Comparison of ENCODE assay signal across 34 mouse cellular contexts in genomic region chr2:115842821-115843220, GRCm38 (mm10).
"Had no signal": no experiment of that assay in that cellular context is flagged by ENCODE, and none has a peak within 500 bp of the region (broad histone marks: within the 10 kb centered on the region; RNA-seq: fewer than 3 reads in every experiment).

No protein-coding gene starts in this region.

- H3K9me3 ChIP-seq: heart, embryonic 15.5 days; hindbrain, embryonic 10.5 days; hindbrain, embryonic 12.5 days; hindbrain, embryonic 13.5 days; hindbrain, embryonic 15.5 days; intestine, embryonic 15.5 days; kidney, embryonic 15.5 days had no signal

- ATAC-seq: hindbrain, postnatal 0 days; inflammation-experienced regulatory T-cells, adult 6 months; intestine, embryonic 15.5 days; intestine, embryonic 16.5 days; intestine, postnatal 0 days had no signal

- DNase-seq: heart, postnatal 10 days; heart, postnatal 14 days; heart, postnatal 36 days; heart, postnatal 4 days; kidney, adult 11 months; kidney, adult 18-20 months; kidney, adult 2 months; kidney, adult 8-10 months; kidney, adult 9 months; kidney, postnatal 10 days; kidney, postnatal 14 days; kidney, postnatal 25 days; kidney, postnatal 36 days; kidney, postnatal 4 days; layer of hippocampus, adult 9-11 months; layer of hippocampus, postnatal 36 days had no signal

- H3K36me3 ChIP-seq: heart, embryonic 12.5 days; heart, embryonic 13.5 days; heart, embryonic 15.5 days; hindbrain, embryonic 10.5 days; hindbrain, embryonic 12.5 days; hindbrain, embryonic 13.5 days; hindbrain, embryonic 15.5 days; intestine, embryonic 15.5 days; kidney, embryonic 15.5 days had no signal

- H3K9ac ChIP-seq: heart, embryonic 12.5 days; heart, embryonic 13.5 days; heart, embryonic 15.5 days; hindbrain, embryonic 12.5 days; hindbrain, embryonic 13.5 days; hindbrain, embryonic 14.5 days; hindbrain, embryonic 15.5 days; intestine, embryonic 15.5 days; kidney, embryonic 15.5 days had no signal

- H3K4me1 ChIP-seq: heart, embryonic 12.5 days; heart, embryonic 13.5 days; heart, embryonic 15.5 days; hindbrain, embryonic 10.5 days; hindbrain, embryonic 12.5 days; hindbrain, embryonic 13.5 days; hindbrain, embryonic 15.5 days; intestine, embryonic 15.5 days; kidney, embryonic 15.5 days had no signal

- H3K4me3 ChIP-seq: heart, embryonic 12.5 days; heart, embryonic 13.5 days; heart, embryonic 15.5 days; hindbrain, embryonic 10.5 days; hindbrain, embryonic 12.5 days; hindbrain, embryonic 13.5 days; hindbrain, embryonic 15.5 days; intestine, embryonic 15.5 days; kidney, embryonic 15.5 days; layer of hippocampus, adult 2 months; left cerebral cortex, adult 2 months had no signal

- H3K27me3 ChIP-seq: heart, embryonic 12.5 days; heart, embryonic 13.5 days; heart, embryonic 15.5 days; hindbrain, embryonic 12.5 days; hindbrain, embryonic 13.5 days; hindbrain, embryonic 15.5 days; intestine, embryonic 15.5 days; kidney, embryonic 15.5 days had no signal

- H3K27ac ChIP-seq: heart, embryonic 13.5 days; heart, embryonic 15.5 days; hindbrain, embryonic 10.5 days; hindbrain, embryonic 12.5 days; hindbrain, embryonic 13.5 days; hindbrain, embryonic 14.5 days; hindbrain, embryonic 15.5 days; hindbrain, postnatal 0 days; intestine, embryonic 15.5 days; kidney, embryonic 15.5 days; kidney, postnatal 0 days; layer of hippocampus, adult 2 months; left cerebral cortex, adult 2 months had no signal

- H3K4me2 ChIP-seq: heart, embryonic 11.5 days; heart, embryonic 12.5 days; heart, embryonic 13.5 days; heart, embryonic 15.5 days; hindbrain, embryonic 12.5 days; hindbrain, embryonic 13.5 days; hindbrain, embryonic 14.5 days; hindbrain, embryonic 15.5 days; intestine, embryonic 15.5 days; kidney, embryonic 15.5 days had no signal
